Mouse (Mus musculus) lung, postnatal 10 days (tissue): ENCODE measurements around the gene Lst1.
A peak's percentile ranks its signal among the peaks of the same experiment; 100 is the strongest.

Source experiments
- DNase-seq: peaks from one replicate; pipeline ENCODE4 v3.0.0; 2021

Gene Lst1

DNA sequence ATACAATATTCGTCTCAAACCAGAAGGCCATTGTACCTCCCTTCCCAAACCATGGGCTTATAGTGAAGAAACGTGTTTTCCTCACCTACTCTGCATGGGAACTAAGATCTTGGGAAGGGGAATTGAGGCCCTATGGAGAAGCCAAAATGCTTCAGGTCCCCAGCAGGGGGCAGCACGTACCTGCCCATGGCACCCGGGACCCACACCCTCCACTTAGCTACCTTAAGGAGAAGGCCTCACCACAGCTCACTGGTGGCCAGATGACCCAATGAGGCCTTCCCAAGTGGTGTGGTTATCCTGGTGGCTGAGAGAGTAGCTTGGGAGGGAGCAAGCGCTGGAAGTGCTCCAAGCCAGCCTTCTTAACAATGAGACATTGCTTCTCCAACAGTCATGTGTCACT, 9.7 kb downstream of the Lst1 start:
- DNase-seq, result peak; percentile 85

DNA sequence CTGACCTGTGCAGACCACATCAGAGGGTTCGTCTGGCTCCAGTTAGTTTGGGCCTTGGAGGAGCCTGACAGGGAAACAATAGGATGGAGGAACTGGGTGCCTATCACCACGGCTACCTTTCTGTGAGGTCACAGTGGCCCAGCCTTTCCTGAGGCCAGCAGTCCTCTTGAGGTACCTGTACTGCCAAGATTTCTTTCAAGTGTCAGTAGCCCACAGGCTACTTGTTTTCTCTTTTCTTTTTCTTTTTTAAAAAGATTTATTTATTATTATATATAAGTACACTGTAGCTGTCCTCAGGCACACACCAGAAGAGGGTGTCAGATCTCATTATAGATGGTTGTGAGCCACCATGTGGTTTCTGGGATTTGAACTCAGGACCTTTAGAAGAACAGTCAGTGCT, 12.3 kb downstream of the Lst1 start, which contains the start of gene Aif1:
Gene Aif1 (minus strand): TSS at position 101 of the 400 bp plus-strand sequence.
- no peak for DNase-seq

DNA sequence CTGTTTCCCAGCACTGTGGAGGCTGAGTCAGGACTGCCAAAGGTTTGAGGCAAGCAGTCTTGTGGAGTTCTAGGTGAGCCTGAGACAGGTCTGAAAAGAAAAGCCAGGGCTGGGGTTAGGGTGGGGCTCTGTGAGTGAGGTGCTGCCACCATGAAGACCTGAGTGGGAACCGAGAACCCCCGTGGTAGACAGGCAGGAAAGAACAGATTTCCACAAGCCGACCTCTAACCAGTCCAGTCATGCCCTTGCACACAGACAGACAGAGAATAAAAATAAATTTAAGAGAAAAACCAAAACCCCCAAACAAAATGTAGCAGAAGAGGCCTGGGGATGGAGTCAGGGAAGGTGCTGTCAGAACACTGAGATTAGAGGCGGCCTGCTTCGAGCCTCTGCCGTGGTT, 12.9 kb downstream of the Lst1 start:
- DNase-seq, result no peak

DNA sequence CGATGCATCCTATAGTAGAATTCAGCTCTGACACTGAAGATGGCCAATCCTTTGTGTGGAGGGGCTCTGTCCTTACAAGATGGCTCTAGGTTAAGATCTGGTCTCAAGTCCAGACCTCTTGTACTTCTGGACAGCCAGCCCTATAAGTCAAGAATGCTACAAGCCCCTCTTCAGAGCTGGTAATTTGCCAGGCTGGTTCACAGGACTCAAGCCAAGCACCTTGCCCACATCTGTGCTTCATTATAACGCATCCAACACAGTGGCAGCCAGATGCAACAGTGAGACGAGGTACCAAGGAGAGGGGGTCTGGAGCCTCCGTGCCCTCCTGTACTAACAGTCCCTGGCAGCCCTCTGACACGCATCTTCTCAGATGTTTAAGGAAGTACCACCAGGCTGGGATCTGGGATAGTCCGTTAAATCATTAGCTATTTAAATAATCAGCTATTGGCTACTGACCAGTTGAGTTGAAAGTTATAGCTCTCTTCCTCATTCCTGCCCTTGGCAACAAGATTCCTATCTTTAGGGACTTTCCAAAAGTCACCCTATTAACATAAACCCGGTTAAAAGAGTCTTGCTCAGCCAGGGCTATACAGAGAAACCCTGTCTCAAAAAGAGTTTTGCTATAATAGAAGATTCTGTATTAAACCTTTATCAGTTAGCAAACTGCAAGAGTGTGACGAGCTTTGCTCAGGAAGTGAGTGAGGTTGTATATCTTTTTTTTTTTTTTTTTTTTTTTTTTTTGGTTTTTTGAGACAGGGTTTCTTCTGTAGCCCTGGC, 13.8 kb downstream of the Lst1 start:
- DNase-seq, result no peak

DNA sequence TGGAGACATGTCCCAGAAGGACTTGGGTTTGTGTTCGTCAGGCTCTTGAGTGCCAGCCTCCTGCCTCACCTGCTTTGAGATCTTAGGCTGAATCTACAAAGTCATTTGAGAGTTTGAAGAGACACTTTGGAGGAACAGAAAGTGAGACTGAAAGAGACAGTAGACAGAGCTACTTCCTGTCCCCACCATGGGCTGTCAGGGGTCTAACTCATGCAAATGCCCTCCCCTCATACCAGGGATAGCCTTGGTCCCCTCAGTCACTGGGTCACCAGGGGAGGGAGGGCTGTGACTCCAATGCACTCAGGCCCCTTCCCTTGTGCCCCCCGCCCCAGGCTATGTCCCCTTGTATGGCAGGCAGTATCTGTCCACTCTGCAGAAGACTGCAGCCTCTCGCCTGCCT, 14.9 kb downstream of the Lst1 start:
- DNase-seq, result no peak

DNA sequence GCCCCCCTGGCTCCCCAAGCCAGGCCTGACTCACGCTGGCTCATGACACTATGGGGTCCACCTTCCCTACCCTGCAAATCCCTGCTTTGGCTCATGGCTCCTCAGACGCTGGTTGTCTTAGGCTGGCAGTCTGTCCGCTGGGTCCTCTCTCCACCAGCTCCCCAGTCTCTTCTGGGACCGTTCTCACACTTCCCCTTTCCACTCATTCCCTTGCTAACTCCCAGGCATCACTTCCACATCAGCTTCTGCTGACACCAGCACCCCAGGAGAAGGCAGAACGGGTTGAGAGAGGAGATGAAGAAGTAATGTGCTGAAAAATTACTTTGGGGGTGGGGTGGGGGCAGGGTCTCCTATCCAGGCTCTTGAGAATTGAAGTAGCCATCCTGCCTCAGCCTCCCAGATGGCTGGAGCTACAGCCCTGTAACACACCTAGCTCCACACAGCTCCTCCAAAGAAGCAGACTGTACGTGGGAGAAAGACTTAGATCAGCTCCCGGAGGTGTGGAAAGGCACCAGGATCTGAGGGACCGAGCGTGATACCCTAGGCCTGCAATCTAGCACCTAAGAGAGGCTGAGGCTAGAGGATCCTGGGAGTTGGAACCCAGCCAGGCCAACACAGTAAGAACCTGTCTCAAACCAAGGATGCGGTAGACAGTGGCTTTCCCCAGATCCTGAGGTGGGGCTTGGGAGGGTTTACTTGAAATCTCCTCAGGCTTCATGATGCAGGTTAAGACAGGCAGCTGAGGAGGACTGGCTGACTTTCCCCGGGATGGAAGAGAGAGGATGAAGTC, 15.6 kb downstream of the Lst1 start:
- no peak for DNase-seq

DNA sequence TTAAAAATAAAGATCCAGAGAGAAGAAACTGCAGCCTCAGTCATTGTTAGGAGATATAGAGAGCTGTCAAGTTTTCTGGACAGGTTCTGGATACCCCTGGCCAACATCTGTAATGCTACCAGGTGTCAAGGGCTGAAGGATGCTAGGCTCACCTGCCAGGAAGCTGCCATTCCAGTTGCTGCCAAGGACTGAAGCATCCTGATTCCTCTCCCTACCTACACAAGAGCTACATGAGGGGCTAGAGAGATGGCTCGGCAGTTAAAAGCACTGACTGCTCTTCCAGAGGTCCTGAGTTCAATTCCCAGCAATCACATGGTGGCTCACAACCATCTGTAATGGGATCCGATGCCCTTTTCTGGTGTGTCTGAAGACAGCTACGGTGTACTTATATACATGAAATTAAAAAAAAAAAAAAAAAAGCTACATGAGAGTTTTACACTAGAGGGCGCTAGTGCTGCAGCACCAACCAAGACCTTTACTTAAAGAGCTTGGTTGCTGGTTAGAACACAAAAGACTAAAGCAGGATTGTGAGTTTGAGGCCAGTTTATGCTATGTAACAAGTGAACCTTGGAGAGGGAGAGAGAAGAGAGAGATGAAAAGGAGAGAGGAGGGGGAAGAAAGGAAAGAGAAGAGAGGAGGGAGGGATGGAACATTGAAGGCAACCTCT, 19.6 kb downstream of the Lst1 start:
- DNase-seq, result peak; percentile 49

DNA sequence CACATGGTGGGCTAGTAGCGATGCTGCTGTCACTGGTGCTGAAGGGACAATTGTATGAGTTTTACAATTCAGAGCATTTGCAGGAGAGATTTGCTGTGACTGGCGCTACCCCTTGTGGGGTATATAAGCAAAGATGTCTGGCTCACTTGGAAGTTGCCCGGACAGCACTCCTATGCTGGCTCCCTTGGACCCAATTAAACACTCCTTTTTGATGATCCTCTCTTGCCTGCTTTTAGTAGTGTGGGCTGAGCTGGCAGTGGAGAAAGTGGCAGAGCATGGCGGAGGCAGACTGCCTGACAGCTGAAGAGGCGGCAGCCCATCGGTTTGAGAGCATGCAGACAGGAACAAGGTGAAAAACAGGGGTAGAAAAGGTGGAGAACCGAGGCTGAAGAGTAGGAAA, 20.4 kb downstream of the Lst1 start:
- DNase-seq, result no peak

DNA sequence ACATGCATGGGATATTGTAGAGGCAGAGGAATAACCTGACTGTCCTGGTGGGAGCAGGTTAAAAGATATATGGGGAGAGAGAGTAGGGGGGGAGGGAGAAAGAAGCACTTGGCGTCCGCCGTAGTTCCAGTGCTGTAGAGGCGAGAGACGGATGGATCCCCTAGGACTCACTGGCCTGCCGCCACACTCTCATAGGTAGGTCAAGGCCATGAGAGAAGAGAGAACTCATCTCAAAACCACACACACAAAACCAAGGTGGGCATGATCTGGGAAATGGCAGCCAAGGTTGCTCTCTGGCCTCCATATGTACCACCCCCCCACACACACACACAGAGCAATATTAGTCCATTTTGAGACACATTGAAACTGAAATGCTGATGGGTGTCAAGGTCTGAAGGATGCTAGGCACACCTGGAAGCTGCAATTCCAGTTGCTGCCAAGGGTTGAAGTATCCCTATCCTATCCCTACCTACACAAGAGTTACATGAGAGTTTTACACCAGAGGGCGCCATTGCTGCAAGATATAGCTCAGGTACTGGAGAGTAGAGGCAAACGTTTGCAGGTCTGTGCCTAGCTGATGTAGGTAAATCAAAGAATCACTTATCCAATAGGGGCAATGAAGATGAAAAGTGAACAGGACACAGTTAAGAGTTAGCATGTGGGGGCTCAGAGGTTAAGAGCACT, 21.7 kb downstream of the Lst1 start:
- peak; percentile 79 for DNase-seq

DNA sequence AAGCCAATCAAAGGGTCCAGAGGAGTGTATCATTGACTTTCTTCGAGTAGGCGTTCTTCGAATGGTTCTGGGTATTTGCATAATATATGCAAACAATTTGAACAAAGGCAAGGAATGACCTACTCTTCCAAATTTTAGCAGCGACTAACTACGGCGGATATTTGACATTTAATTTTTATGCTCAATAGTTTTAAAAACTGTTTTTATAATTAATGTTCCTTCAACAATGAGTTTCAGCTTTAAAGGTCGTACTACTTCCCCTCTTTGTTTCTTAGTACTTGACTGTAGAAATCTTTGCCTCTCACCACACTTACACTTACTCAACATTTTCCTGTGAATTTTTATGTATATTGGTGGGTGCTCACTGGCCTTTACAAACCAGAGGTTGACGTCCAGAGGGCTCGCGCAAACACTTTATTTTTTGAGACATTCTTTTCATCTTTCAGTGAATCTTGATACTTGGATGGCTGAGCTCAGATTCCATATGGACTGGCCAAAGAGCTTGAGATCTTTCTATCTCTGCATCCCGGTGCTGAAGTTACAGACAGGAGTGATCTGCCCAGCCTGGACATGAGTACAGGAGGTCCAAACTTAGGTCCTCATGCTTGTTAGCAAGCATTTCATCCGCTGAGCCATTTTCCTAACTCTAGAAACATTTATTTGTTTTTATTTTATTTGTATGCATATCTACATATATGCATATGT, 22.6 kb downstream of the Lst1 start:
- DNase-seq, result no peak

DNA sequence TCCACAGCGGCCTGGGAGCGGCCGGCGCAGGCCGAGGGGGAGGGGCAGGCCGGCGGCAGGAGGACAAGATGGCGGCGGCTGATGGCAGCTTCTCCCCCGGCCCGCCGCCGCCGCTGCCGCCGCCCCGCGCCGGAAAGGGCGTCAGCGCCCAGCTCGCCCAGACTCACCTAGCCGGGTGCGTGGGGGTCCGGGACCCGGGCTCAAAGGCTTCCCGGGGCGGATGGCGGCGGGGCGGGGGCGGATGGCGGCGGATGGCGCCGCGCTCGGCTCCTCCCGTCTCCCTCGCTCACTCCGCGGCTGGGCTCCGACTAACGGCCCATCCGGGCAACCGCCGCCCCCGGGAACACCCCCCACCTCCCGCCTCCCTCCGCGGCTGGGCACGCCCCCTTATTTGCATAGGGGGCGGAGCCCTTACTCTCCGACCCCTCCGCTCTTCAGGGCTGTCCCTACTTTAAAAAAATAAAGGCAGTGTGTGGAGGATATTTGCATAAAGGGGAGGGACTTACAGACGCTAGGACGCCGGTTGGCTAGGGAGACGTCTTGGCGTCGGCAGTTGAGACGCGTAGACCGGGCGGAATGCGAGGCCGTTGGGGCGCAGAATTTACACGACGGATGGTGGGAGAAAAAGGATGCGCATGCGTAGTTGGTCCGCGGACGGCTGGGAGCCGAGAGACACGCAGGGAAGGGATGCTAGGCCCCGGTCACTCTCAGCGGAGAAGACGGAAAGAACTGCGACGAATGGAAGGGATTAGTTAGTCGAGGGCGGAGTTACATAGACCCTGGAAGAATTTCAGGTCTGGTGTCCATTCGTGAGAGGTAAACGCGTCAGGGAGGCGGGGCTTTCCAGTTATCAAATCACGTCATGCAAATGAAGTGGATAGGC, 23.4 kb downstream of the Lst1 start, which contains the start of gene Prrc2a:
Gene Prrc2a (minus strand): TSS at position 330 of the 883 bp plus-strand sequence.
- DNase-seq, result peak; percentile 98

DNA sequence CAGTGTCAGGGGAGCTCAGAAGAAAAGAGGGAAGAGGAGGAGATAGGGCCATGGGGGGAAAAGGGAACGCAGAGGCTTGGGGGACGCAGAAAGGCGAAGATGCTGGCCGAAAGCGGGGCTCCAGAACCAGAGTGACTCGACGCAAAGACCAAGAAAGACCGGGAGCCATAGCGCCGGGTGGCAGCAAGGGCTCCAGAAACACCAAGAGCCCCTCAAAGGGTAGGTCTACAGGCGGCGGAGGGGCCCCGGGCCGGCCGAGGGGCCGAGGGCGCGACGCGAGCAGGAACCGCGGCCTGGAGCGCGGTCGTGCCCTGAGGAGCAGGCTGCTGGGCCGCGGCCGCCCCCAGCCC, 24.0 kb downstream of the Lst1 start:
- no peak for DNase-seq

DNA sequence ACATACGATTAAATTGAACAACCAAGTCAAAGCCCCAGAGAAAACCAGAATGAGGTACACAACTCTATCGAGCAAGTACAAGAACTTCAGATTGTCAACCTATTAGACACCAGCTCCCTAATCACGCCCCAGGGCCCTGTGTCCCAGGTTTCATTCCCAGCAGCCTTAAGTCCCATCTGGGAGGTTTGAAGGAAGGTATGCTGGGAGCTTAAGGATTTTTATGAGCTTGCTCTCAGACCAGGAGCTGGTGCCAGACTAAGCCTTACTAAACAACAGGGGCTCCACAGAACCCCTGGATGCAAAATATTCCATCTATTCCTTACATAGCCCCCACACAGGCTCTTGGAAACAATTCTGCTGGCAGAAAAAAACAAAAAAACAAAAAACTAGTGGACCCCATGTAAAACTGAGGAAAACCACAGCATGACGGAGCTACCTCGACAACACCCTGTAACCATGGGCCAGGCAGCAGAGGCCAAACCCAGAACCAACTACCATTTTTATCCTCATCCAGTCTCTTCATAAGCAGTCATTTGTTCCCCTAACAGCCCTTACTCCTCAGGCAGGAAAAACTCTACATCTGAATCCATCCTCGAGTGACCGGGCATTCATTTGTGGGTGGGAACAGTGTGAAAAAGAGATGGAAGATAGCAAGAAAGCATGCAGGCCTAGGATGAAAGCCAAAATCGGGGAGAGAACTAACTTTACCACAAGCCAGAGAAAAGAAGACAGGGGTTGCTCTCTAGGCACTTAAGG, 24.7 kb downstream of the Lst1 start:
- DNase-seq, result no peak

DNA sequence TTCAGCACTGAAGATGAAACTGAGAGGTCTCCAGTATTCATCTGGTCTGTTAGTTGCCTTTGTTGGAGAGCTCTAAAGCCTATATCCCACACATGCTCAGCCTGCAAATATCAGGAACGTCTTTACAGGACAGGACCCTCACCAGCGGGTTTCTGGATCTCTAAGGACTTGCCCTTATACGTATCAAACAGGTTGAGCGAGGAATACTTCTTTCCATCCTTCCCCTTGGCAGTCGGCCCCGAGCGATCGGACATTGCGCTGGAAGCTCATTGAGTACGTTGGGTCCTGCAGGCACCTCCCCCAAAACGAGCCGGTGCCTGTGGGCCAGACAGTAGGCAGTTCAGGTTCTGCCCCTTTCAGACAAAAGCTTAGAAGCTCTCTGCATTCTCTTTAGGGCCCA, 25.5 kb downstream of the Lst1 start:
- DNase-seq, result peak; percentile 55

DNA sequence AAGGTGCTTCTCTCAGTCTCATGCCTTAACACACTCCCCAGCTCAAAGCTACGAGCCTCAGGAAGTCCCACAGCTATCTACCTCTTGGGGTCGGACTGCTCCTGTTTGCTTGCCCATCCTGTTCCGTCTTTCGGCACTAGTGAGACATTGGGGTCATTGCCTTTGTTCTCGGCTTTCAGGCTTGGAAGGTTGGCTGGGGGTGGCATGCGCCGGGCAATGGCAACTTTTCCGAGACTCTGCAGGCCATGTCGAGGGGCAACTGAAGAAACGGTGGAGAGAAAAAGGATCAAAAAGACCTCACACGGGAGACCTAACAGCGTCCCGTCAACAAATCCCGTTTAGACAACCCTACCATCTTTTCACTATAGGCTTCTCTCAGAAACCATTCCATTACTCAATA, 26.1 kb downstream of the Lst1 start:
- no peak for DNase-seq

DNA sequence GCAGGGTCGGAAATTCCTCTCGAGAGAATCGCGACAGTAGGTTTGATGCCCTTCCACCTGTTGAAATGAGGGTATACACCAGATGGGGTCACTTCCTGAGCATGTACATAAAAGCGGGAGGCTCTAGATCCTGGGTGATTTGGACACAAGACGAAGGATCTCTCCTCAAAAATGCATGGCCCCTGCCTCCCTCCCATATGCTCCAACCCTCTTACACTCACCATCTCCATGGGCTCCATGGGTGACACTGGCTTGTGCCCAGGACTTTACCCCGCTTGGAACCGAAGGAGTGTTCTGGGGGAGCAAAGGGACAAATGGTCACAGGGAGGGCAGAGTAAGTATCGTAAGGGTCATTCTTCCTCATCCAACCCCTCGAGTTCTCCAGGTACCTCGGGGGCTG, 26.8 kb downstream of the Lst1 start:
- no peak for DNase-seq

DNA sequence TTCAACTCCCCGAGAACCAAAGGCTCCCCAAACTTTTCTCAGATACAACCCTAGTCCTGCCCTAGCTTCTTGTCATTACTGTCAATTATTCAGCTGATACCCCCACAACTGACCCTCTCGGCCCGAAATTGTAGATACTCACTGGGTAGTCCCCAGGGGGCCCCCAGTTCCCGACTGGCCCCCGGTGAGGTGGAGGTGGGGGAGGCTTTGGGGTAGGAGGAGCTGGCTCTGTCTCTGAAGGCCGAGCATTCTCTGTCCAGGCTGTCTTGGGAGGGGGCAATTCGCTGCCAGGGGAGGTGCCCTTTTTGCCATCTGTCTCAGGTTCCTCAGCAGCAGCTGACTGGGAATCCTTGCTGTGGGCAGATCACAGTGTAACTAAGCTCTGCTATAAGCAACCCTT, 28.6 kb downstream of the Lst1 start:
- no peak for DNase-seq

DNA sequence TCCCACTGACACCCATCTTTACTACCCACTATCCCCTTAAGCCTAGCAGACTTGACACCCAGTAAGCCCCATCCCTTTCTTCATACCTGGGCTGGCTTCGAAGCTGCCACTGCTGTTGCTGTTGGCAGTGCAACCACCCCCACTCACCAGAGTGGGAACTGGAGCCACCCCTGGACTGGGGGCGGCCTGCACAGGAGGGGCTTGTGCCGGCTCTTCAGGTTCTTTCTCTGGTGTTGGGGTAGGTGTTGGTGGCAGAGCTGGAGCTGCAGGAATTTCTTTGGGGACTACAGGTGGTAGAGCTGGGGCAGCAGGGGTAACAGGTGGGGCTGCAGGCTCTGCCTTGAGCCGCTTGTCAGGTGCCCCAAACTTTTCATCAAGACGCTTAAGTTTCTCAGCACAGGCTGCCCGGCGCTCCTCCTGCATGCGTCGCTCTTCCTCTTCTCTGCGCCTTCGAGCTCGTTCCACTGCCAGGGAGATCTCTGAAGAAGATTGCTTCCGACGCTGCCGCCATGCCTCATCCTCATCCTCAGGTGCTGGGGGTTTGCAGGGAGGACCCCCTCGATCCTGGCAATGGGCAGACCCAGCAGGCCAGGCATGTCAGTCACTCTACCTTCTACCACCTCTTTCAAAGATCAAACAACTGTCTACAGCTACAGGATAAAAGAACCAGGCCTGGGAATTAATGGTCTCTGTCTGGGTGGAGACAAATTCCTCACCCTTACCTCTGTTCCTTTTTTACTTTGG, 29.2 kb downstream of the Lst1 start:
- DNase-seq, result no peak

DNA sequence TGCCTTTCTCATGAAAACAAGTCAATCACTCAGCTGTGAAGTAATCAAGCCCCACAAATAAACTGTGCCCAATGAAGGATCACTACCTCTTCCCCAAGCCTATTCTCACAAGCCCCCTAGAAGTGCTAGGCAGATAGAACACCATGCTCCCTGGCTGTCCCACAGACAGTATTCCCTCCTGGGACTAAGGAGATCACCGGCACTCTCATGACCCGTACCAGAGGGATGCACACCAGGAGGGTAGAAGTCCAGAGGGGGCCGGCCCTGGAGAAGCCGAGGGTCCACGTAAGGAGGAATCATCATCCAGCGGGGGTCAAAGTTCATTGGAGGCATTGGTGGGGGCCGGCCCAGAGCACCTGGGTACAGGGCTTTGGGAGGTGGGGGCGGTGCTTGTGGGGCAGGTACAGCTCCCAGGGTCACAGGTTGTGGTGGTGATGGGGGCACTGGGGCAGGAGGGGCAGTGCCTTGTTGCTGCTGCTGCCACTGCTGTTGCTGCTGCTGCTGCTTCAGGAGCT, 30.5 kb downstream of the Lst1 start:
- no peak for DNase-seq

DNA sequence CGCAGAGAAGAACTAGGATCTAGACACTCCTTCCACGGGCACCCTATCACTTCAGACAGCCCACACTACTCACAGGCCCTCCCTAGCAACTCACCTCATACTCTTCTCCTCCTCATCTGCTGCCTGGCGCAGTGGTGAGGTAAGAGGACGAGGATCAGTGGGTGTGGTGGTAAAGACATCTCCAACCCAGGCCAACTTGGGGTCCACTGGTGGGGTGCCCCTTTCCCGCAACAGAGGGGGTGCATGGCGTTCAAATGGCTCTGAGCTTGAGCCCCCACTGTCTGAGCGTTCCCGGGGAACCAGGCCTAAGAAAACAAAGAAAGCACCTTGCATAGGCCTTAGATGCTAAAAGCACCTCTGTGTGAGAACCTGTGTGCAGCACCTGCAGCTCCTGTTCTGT, 31.0 kb downstream of the Lst1 start:
- no peak for DNase-seq
